Mouse (Mus musculus) liver, adult (tissue): Measurements from ENCODE around the gene Cish.

Experiments
- GATA4 ChIP-seq: IDR thresholded peaks from 2 replicates; pipeline ENCODE4 v1.6.1; 2014; ENCODE audit warnings: mild to moderate bottlenecking, low read length; ENCODE audit not compliant: insufficient replicate concordance

The Cish gene

DNA sequence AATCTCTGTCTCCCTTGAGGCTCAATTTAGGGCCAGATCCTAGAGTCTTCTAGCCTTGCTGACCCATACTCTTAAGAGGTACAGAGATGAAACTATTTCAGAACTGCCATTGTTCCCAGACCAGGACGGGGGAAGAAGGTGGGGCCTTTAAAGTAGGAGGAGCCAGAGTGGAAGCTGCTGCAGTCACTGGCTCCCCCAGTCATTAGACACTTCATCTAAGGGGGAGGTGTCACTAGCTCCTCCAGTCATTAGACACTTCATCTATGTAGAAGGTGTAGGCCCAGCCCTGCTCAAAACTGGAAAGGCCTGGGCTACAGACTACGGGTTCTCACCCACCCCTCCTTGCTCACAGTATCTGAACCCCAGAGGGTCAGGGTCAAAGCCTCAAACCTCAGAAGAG is 8.5 kb upstream of the Cish start:
- no peak for TF ChIP-seq GATA4

DNA sequence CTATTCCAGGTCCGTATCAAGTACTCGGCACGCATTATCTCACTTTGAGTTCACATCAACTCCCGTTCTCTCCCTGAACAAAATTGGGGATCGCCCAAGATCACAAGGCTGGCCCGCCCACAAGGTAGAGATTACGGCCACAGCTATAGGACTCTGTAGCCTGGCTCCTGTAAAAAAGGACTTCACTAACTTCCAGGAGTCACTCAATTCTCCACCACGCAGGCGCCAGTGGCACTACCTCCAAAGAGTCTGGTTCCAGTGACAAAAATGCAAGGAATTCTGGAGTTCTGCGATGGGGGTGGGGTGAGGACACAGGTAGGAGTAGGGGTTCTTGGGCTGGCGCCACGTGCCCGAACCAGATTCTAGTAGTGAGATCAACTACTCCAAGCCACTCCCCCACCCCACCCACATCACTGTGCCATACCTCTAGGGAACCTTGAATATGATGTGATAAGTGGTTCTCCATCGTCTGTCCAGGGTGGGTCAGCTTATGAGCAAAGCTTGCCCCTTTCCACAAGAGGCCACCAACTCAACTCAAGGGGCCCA is 7.6 kb upstream of the Cish start:
- TF ChIP-seq GATA4, result no peak

DNA sequence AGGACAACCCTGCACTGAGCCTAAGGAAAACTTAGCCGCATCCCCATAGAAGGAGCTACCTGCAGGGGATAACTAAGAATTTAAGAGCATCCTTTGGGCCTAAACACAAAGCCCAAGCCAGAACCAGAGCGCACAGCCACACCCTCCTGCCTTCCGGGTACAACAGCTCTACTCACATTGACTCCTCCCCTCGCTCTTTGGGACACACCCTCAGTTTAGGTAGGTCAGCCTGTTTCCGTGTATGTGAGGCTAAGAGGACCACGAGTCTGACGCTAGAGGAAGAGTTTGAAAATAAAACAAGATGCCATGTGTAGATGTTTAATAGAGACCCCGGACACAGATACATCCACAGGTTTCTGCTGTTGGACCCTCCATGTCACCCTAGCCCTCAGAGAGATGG is 7.1 kb upstream of the Cish start:
- no peak for TF ChIP-seq GATA4

DNA sequence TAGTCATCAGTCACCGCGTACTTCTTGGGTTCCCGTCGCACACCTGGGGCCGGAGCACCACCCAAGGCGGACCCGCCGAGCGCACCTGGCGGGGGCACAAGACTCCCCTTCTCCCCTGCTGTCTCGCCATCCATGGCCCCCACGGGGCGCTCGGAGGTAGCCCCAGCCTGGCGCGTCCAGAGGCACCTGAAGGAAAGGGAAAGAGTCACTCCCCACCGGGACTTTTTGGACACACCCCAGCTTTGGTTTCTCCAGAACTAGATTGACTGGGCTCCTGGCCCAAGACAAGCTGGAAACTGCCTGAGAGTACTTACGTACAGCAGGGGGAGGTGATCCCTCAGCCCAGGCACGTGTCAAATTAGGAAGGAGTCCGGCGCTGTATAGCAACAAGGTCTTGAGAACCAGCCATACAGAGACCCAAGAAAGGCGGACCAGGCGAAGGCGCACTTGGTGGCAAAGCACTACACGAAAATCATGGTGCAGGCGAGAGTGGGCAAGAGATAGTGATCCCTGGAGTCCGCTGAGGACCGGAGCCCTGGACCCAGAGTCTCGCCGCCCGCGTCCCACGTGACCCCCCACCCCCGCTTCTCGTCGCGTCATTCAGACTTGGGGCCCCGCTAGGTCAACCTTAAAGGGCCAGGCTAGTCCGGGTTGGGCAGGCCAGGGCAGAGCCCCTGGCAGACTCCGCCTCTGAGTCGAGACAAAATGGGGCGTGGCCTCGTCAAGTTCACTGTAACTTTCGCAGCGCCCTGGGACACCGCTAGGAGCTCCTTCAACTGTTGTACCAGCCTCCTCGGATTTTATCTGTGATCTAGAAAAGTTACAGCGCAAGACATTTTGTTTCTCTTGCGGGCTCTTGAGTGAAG is 6.4 kb upstream of the Cish start, which contains the start of gene Mapkapk3:
Mapkapk3 (minus strand) TSS at position 667 of the 866 bp plus-strand sequence.
- TF ChIP-seq GATA4, result no peak

DNA sequence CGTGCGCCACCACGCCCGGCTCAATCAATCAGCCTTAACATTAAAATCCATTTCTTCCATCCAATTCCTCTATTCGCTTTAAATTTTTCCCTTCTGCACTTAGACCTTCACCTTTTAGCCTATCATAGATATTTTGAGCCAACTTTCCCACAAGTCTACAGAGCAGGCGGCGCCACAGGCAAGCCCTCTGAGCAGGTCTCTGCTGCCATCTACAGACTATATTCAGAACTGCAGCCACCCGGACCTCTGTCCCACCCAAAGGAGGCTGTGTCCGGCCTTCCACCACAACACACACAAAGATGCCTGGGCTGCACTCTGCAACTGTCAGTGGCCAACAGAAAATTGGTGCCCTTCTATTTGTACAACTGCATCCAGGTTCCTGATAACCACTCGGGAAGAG is 4.9 kb upstream of the Cish start:
- no peak for TF ChIP-seq GATA4

DNA sequence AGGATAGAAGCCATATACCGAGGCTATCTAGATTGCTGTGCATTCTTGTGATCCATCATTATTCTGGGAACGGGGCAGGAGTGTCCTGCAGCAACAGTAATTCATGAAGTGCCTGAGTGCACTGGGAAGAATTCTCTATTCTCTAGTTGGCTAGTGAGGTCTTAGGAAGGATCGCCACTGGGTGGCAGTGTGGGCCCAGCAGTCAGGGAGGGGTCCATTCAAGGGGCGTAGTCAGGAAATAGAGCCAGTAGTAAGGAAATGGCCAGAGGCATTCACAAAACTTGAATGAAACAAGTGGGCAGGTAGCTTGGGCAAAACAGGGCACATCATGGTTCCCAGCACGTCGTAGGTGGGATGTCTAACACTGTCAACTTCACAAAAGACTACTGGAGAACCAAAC is 1.6 kb upstream of the Cish start:
- no peak for TF ChIP-seq GATA4

DNA sequence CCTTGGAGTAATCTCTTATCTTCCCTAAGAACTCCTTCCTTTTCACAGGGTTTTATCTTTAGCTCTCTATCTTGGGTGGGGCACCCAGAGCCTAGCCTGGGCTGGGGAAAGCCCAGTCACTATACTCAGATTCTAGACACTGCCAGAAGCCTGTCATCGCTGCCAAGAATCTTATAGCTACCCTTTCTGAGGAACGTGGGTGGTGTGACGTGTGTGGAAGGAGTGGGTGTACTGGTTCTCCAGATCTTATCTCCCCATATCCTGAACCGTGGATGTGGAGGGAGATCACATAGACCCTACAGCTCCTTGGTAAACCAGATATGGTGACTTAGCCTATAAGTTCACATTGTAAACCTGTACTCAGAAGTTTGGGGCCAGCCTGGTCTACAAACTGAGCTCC is 210 bp upstream of the Cish start:
- TF ChIP-seq GATA4, result no peak

DNA sequence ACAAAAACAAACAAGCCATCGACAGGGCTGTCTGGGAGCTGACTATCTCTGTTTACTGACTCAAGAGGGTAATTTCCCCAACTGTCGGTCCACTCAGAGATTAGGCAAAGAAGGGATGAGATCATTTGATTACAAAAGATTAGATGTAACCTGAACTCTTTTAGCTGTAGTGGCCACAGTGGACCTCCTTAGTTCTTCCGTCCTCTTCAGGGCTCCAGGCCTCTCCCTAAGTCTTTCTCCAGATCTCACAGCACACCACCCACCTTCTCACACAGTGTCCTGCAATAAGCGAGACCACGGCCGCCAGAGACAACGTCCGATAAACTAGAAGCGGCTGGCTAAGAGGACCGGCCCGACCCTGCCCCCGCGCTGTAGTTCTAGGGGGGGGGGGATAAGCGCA is 215 bp downstream of the Cish start:
- TF ChIP-seq GATA4, result 0 out of 2 replicates have a peak, but pooled peaks have one; percentile 25

DNA sequence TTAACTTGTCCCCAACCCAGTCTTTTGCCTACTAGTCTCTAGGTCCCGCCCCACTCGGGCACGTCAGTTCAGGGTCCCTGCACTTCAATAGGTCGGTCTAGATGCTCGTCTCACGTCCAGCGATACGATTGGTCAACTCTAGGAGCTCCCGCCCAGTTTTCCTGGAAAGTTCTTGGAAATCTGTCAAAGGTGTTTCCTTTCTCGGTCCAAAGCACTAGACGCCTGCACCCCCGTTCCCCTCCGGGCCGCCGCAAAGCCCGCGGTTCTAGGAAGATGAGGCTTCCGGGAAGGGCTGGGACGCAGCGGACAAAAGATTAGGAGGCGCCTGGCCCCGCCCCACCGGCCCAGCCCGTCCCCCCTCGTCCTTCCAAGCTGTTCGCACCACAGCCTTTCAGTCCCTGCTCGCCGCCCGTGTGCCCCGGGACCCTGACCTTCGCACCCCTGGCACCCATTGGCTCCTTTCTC is 707 bp downstream of the Cish start:
- peak; percentile 94; the same call in 1 of the 2 replicates for TF ChIP-seq GATA4

DNA sequence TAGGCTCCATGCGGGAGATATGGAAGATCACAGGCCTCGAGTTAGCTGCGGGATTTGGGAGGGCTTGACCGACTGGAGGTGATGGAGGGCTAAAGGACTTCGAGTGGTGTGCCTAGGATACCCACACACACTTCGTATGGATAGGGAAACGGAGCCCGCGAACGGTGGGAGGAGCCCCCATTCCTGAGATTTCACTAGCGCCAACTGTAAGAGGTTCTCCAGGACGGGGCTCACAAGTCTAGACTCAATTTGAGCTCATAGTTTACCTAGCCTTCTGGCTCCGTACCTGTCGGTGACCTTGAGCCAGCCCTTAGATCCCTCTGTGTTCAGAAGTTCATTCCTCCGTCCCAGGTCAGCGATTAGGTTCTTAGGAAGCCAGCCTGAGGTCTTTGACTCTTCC is 1.2 kb downstream of the Cish start:
- no peak for TF ChIP-seq GATA4

DNA sequence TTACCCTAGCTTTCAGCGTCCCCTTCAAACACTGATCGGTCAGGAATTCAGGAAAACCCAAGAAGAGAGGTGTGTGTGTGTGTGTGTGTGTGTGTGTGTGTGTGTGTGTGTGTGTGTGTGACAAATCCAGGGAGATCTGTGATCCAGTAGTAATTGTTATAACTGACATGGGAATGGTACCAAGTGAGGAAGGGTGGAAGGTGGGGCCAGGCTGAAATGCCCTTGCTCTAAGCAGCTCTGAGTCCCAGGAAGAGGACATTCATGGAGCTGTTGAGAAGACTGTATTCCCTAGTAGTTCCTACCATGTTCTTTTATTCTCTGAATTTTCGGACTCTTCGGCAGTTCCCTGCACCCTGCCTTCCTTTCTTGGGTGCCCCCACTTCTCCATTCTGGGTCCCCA is 1.8 kb downstream of the Cish start:
- no peak for TF ChIP-seq GATA4

DNA sequence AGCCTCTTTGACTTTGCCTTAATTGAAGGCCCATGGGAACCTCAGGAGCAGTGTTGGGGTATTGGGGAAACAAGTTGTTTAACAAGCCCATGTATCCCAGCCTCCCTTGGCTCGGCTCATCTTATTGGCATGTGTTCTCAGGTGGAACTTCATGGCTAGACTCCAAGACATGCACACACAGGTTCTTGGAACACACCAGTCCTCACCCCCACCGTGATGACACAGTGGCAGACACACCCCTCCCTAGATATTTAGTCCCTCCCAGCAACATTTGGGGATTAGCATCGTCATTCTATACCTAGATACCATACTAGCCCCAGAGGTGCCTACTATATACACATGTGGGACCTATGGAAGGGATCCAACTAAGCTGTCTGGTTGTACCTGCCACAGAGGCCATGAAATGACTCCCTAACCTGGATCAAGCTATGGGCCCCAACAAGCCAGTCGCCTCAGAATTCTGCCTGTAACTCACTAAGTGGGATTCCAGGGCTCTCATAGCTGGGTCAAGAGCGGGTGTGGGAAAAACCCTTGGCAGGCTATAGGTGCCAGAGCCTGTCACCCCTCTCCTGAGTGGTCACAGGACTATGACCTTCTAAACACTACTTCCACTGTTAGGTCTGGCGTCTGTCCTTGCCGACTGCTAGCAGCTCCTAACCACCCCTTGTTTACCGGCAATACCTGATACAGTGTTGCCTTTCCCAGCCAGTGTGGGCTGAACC is 2.4 kb downstream of the Cish start:
- no peak for TF ChIP-seq GATA4

DNA sequence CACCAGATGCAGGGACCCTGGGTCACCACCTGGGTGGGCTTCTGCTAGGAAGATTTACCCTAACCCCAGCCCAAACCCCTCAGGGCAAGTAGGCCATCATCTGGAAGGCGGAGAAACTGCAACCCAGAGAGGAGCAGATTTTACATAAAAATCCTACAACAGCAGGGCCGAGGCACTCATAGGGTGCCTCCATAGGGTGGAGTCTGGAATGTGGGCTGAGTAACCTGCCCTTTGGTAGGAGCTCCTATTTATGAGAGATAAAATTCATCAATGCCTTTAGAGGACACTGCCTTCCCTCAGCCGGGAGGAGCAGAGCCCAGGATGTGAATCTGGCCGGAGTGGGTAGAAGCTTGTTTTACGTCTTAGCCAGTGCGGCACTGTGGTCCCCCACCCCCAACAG is 3.0 kb downstream of the Cish start:
- TF ChIP-seq GATA4, result no peak

DNA sequence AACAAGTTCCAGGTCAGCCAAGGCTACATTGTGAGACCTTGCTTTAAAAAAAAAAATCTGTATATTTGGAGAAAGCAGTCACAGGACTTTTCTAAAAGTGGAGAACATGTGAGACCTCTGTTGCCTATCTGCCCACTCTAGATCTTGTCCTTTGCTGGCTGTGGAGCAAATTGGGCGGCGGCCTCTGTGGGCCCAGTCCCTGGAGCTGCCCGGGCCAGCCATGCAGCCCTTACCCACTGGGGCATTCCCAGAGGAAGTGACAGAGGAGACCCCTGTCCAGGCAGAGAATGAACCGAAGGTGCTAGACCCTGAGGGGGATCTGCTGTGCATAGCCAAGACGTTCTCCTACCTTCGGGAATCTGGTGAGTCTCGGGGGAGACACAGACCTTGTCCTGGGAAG is 4.0 kb downstream of the Cish start:
- TF ChIP-seq GATA4, result no peak

DNA sequence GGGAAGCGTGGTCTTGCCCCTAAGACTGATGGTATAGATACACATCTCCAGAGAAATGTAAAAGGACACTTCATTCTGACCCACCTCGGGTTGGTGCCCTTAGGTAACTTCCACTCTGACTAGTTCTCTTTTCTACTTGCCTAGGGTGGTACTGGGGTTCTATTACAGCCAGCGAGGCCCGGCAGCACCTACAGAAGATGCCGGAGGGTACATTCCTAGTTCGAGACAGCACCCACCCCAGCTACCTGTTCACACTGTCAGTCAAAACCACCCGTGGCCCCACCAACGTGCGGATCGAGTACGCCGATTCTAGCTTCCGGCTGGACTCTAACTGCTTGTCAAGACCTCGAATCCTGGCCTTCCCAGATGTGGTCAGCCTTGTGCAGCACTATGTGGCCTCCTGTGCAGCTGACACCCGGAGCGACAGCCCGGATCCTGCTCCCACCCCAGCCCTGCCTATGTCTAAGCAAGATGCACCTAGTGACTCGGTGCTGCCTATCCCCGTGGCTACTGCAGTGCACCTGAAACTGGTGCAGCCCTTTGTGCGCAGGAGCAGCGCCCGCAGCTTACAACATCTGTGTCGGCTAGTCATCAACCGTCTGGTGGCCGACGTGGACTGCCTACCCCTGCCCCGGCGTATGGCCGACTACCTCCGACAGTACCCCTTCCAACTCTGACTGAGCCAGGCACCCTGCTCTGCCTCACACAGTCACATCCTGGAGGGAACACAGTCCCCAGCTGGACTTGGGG is 4.6 kb downstream of the Cish start:
- TF ChIP-seq GATA4, result no peak

DNA sequence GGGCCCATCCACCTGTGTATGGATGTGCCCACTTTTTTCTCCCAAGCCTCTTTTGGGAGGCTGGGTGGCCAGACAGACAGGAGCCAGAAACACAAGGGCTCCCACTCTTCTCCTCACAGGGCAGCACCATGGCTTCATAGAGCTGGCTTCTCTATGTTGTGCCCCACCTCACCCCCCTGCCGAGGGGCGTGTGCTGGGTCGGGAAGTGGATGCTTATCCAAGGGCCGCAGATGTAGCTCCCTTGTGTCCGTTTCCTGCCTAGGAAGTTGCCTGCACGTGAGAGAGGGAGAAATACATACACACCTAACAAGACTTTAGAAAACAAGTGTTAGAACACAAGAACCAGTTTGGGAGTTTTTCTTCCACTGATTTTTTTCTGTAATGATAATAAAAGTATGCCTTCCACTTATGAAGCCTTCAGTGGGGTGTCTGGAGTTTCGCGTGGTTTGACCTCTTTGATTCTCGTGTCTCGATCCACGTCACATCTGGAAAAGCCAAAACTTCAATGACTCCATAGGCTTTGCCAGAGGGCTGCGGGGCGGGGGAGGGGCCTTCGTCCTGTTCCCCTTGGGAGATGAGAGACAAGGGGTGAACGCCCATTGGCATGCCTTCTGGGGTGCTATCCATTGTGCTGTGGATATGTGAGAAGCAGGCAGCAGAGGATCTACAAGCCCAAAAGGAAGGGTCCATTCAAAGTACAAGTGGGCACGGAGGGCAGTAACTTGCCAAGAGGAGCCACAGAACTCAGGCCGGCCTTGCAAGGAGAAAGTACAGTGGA is 5.9 kb downstream of the Cish start:
- no peak for TF ChIP-seq GATA4
